Mouse (Mus musculus) small intestine, adult 2 months (tissue): ENCODE results near the gene Sh3tc1.
A peak's percentile ranks its signal among the peaks of the same experiment; 100 is the strongest.

Experiments
- CTCF ChIP-seq: fragments of 200-500 bp; IDR thresholded peaks from 2 replicates; pipeline ENCODE4 v1.5.1; 2012; ENCODE audit warnings: low read depth, mild to moderate bottlenecking, control low read depth, inconsistent platforms, low read length, moderate library complexity, mixed read lengths; ENCODE audit not compliant: insufficient replicate concordance, insufficient read length; ENCODE audit errors: extremely low read depth
- POLR2A ChIP-seq: fragments of 200-500 bp; IDR thresholded peaks from 2 replicates; pipeline ENCODE4 v1.6.1; 2012; ENCODE audit warnings: low read depth, mild to moderate bottlenecking, control low read depth, inconsistent platforms, low read length, moderate library complexity

GRCm38 (mm10) chr5:35713649-35714354, 26.0 kb downstream of the Sh3tc1 start:
- TF ChIP-seq CTCF: peak; percentile 73; the same call in 1 of the 2 replicates
- TF ChIP-seq POLR2A: no peak
